Mouse (Mus musculus) myocyte (in vitro differentiated cells): Measurements from ENCODE around the gene C3ar1.

Experiments
- CEBPB ChIP-seq: IDR thresholded peaks from 2 replicates; pipeline ENCODE4 v1.6.1; 2011; ENCODE audit warnings: mild to moderate bottlenecking, moderate library complexity; ENCODE audit not compliant: poor library complexity, insufficient read depth, severe bottlenecking
- MAX ChIP-seq: IDR thresholded peaks from one replicate; pipeline ENCODE4 v1.6.1; 2011; ENCODE audit warnings: low read depth, mild to moderate bottlenecking, control low read depth
- MYOG ChIP-seq, 3 experiments: IDR thresholded peaks; one replicate each; pipeline ENCODE4 v1.6.1; 2011; ENCODE audit warnings: control low read depth in 2 of 3, low read depth in 2 of 3, mild to moderate bottlenecking in 2 of 3; ENCODE audit not compliant: insufficient read length in 2 of 3, control insufficient read depth in 1 of 3, insufficient read depth in 1 of 3
- POLR2A ChIP-seq: IDR thresholded peaks from one replicate; pipeline ENCODE4 v1.6.1; 2011; ENCODE audit warnings: low read depth, mild to moderate bottlenecking, control low read depth, moderate library complexity; ENCODE audit not compliant: insufficient read length
- POLR2AphosphoS2 ChIP-seq: IDR thresholded peaks from one replicate; pipeline ENCODE4 v1.6.1; 2011; ENCODE audit warnings: low read depth, control low read depth; ENCODE audit not compliant: insufficient read length
- SRF ChIP-seq: IDR thresholded peaks from one replicate; pipeline ENCODE4 v1.6.1; 2011; ENCODE audit warnings: low read depth; ENCODE audit not compliant: control insufficient read depth, insufficient read length
- USF1 ChIP-seq: IDR thresholded peaks from one replicate; pipeline ENCODE4 v1.6.1; 2011; ENCODE audit warnings: low read depth, mild to moderate bottlenecking, control low read depth, moderate library complexity

DNA sequence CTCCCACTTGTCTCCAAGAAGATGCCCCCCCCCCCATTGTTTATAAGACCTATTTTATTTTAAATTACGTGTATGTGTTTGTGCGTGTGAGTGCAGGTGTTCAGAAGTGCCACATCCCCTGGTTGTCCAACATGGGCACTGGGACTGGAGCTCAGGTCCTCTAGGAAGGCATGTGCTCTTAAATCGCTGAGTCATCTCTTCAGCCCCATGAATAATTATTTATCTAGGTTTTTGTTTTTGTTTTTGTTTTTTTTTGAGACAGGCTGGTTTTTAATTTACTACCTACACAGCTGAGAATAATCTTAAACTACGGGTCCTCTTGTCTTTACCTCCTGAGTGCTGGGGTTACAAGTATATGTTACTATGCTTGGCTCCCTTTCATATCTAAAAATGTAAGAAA lies 42.3 kb downstream of the C3ar1 start:
- TF ChIP-seq CEBPB (no peak), POLR2A (no peak), MYOG (IDR thresholded peaks at IDR 0.05; ENCODE audit: control insufficient read depth in 1 of 3, insufficient read depth in 1 of 3, insufficient read length in 2 of 3, low read depth in 2 of 3) (no peak), SRF (no peak), MAX (no peak), USF1 (no peak), POLR2AphosphoS2 (no peak)
